Mouse (Mus musculus): ENCODE results near the gene Dusp3.
A peak's percentile ranks its signal among the peaks of the same experiment; 100 is the strongest.

- TF ChIP-seq EP300 (IDR thresholded peaks at IDR 0.05; ENCODE audit: low read depth) (no peak), CTCF (IDR thresholded peaks at IDR 0.05; ENCODE audit: low read depth) (peak; percentile 22; the same call in 1 of the 2 replicates)
Observed at GRCm38 (mm10) chr11:102004251-102004650, 17.4 kb upstream of the Dusp3 start.

Data from heart, postnatal 0 days (tissue).